Mouse (Mus musculus) small intestine, adult 2 months (tissue): Measurements from ENCODE around the gene Dlx2. TPM values are rescaled to one million over a fixed set of nuclear protein-coding genes. Genes with fewer than 3 reads are reported as not detected.

Experiments
- H3K27ac ChIP-seq: fragments of 200-500 bp; 2 replicates; pipeline ENCODE4 v1.5.1; 2012; ENCODE audit warnings: low read depth, low read length, control low read depth, inconsistent platforms; ENCODE audit not compliant: insufficient read depth
- H3K27me3 ChIP-seq: fragments of 200-500 bp; 2 replicates; pipeline ENCODE4 v1.6.1; 2012; ENCODE audit warnings: mild to moderate bottlenecking, moderate library complexity, low read length, inconsistent platforms; ENCODE audit not compliant: control insufficient read depth, insufficient read depth
- H3K36me3 ChIP-seq: fragments of 200-500 bp; 2 replicates; pipeline ENCODE4 v1.6.1; 2012; ENCODE audit warnings: mild to moderate bottlenecking, low read length, control low read depth, inconsistent platforms; ENCODE audit not compliant: control insufficient read depth, insufficient read depth
- H3K4me1 ChIP-seq: fragments of 200-500 bp; 2 replicates; pipeline ENCODE4 v1.6.1; 2012; ENCODE audit warnings: low read length, inconsistent platforms, mixed read lengths; ENCODE audit not compliant: control insufficient read depth, insufficient read depth, insufficient read length
- H3K4me3 ChIP-seq: fragments of 200-500 bp; 2 replicates; pipeline ENCODE4 v1.5.1; 2012; ENCODE audit warnings: low read depth, mild to moderate bottlenecking, control low read depth, inconsistent platforms, low read length, moderate library complexity
- CTCF ChIP-seq: fragments of 200-500 bp; IDR thresholded peaks from 2 replicates; pipeline ENCODE4 v1.5.1; 2012; ENCODE audit warnings: low read depth, mild to moderate bottlenecking, control low read depth, inconsistent platforms, low read length, moderate library complexity, mixed read lengths; ENCODE audit not compliant: insufficient replicate concordance, insufficient read length; ENCODE audit errors: extremely low read depth
- POLR2A ChIP-seq: fragments of 200-500 bp; IDR thresholded peaks from 2 replicates; pipeline ENCODE4 v1.6.1; 2012; ENCODE audit warnings: low read depth, mild to moderate bottlenecking, control low read depth, inconsistent platforms, low read length, moderate library complexity
- WGBS: fragments of 180-500 bp; shearing (Covaris S2); methylation state at CpG from one replicate; pipeline ENCODE4 v1.1.7; 2018; 5-methylcytosine and 5-hydroxymethylcytosine counted together
- polyA plus RNA-seq: library from polyadenylated mRNA; depleted of rRNA; stranded (reverse); fragments of >200 nt; gene quantifications from 2 replicates; pipeline ENCODE4 v1.2.3, GENCODE M21; 2012

Gene Dlx2
- polyA plus RNA-seq, 1 experiment = 0.33 TPM

GRCm38 (mm10) chr2:71566466-71566865 lies 19.9 kb upstream of the Dlx2 start:
- no peak overlapping the region for H3K27ac ChIP-seq
- TF ChIP-seq CTCF (no peak), POLR2A (no peak)
- H3K36me3 ChIP-seq = no peaks in the 10 kb centered on the region
- H3K27me3 ChIP-seq = peaks cover 3% of the 10 kb centered on the region; the same call in 1 of the 2 replicates
- no peak overlapping the region for H3K4me3 ChIP-seq
- 60% methylated on average over 9 of the region's 9 CpGs for WGBS
- no peaks in the 10 kb centered on the region for H3K4me1 ChIP-seq

GRCm38 (mm10) chr2:71556071-71556470 lies 9.5 kb upstream of the Dlx2 start:
- 69% methylated on average over 5 of the region's 5 CpGs for WGBS
- Histone ChIP-seq H3K4me1 (no peaks in the 10 kb centered on the region), H3K4me3 (no peak overlapping the region), H3K36me3 (no peaks in the 10 kb centered on the region), H3K27ac (no peak overlapping the region), H3K27me3 (peaks cover 26% of the 10 kb centered on the region)
- no peak for TF ChIP-seq POLR2A
- 0 out of 2 replicates have a peak, but pooled peaks have one; percentile 7 for TF ChIP-seq CTCF

GRCm38 (mm10) chr2:71551704-71552103 lies 5.2 kb upstream of the Dlx2 start:
- no peak for TF ChIP-seq POLR2A
- no peak for TF ChIP-seq CTCF
- no peak overlapping the region for H3K4me3 ChIP-seq
- no peak overlapping the region for H3K27ac ChIP-seq
- peaks cover 47% of the 10 kb centered on the region for H3K27me3 ChIP-seq
- 2% methylated on average over 18 of the region's 18 CpGs for WGBS
- no peaks in the 10 kb centered on the region for H3K36me3 ChIP-seq
- peaks cover 2% of the 10 kb centered on the region for H3K4me1 ChIP-seq

GRCm38 (mm10) chr2:71550330-71550729 lies 3.8 kb upstream of the Dlx2 start:
- Histone ChIP-seq H3K36me3 (no peaks in the 10 kb centered on the region), H3K27ac (no peak overlapping the region), H3K27me3 (peaks cover 57% of the 10 kb centered on the region), H3K4me3 (no peak overlapping the region), H3K4me1 (peaks cover 16% of the 10 kb centered on the region)
- WGBS = 20% methylated on average over 3 of the region's 3 CpGs
- TF ChIP-seq CTCF (no peak), POLR2A (no peak)

GRCm38 (mm10) chr2:71547829-71548228 lies 1.3 kb upstream of the Dlx2 start:
- peaks cover 70% of the 10 kb centered on the region for H3K27me3 ChIP-seq
- H3K4me1 ChIP-seq = peaks cover 26% of the 10 kb centered on the region
- no peak overlapping the region for H3K4me3 ChIP-seq
- no peaks in the 10 kb centered on the region for H3K36me3 ChIP-seq
- TF ChIP-seq CTCF (peak; percentile 85; the same call in 1 of the 2 replicates), POLR2A (no peak)
- WGBS = 3% methylated on average over 8 of the region's 8 CpGs
- no peak overlapping the region for H3K27ac ChIP-seq

- Histone ChIP-seq H3K27me3 (peaks cover 75% of the 10 kb centered on the region), H3K4me3 (peak overlapping the region; percentile 23), H3K27ac (no peak overlapping the region), H3K4me1 (peaks cover 26% of the 10 kb centered on the region), H3K36me3 (no peaks in the 10 kb centered on the region)
- TF ChIP-seq CTCF (no peak), POLR2A (no peak)
- WGBS = 2% methylated on average over 58 of the region's 59 CpGs
These were observed 493 bp downstream of the Dlx2 start for GRCm38 (mm10) chr2:71545882-71546639.

- peaks cover 81% of the 10 kb centered on the region for H3K27me3 ChIP-seq
- H3K36me3 ChIP-seq = no peaks in the 10 kb centered on the region
- H3K27ac ChIP-seq = no peak overlapping the region
- peak overlapping the region; percentile 23 for H3K4me3 ChIP-seq
- WGBS = 5% methylated on average over 32 of the region's 32 CpGs
- TF ChIP-seq POLR2A (no peak), CTCF (no peak)
- H3K4me1 ChIP-seq = peaks cover 26% of the 10 kb centered on the region
These were observed 1.1 kb downstream of the Dlx2 start for GRCm38 (mm10) chr2:71545401-71545881.
